Mouse (Mus musculus) megakaryocyte, embryonic 14.5 days (primary cell): ENCODE data around the gene Slc19a3.

ENCODE experiments used
- FLI1 ChIP-seq: IDR thresholded peaks from 2 replicates; pipeline ENCODE4 v1.6.1; 2012; ENCODE audit warnings: low read length, inconsistent platforms, mixed read lengths
- GATA1 ChIP-seq: IDR thresholded peaks from 3 replicates; pipeline ENCODE4 v1.6.1; 2012; ENCODE audit warnings: mixed read lengths, low read length, inconsistent platforms, borderline replicate concordance

- TF ChIP-seq GATA1 (no peak), FLI1 (no peak)
These were observed 71.8 kb downstream of the Slc19a3 start for GRCm38 (mm10) chr1:82966413-82966812.
